Mouse (Mus musculus) left cerebral cortex, postnatal 10 days (tissue): ENCODE measurements at regions not wholly inside any gene's neighbourhood (a gene's known extent, or its start where the extent isn't known, plus 50 kb on each side); places are given as distances from the start of the nearest gene placed in this dataset.

Experiments used
- DNase-seq, 2 experiments: peaks; one replicate each; pipeline ENCODE4 v3.0.0; 2021 to 2022; ENCODE audit warnings: low spot score in 2 of 2, mixed read lengths in 1 of 2; ENCODE audit errors: extremely low spot score in 1 of 2
- intact Hi-C: fragments of 180-260 bp; cut with DNase I; formaldehyde crosslinking; loops from one replicate; pipeline ENCODE4 v1.15.1; 2025

DNA sequence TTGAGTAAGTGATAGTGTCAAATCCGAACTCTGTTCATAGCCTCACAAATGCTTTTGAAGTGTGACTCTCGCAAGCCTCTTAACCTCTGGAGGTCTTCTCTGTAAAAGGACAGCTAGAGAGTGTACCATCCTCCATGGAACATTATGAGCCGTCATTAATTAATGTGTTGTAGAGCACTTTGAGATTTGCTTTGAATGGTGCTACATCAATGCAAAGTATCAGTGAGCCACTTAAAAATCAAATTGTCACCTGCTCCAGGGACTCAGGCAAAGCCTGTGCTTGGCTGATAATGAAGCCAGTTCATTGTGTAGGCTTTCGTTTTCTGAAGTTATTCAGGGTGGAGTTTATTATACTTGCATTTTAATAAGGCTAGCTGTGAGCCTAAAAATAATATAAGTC lies 801.8 kb upstream of the B3galt2 start:
- DNase-seq: no peak
- intact Hi-C loops: no loop called here

DNA sequence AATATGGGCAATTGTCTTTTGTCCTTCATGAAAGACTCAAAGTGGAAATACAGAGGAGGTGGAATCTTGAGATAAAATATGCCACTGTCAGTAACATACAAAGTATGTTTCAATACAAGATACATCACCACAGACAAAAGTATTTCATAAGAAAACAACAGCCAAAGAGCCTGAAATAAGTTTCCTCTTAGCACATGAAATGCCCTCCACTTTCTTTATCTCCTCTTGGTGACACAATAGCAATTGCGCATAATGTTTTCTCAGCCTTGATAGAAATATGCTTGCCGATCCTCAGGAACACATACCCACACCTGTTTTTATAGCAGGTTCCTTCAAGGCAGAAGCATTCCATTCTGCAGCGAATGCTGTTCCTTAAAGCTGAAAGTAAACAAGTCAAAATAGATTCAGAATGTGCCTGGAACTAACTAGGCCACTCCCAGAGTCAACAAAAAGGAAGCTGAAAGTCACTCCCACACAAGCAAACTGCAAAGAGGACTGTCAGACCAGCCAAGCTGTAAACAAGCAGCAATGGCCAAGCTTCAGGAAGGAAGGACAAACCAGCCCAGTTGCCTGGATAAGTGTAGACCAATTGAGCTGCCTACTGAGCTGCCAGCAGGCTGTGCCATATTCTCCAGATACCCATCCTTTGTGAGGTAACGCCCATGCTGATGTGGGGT lies 773.3 kb upstream of the B3galt2 start:
- intact Hi-C loops: no loop called here
- DNase-seq: no peak

DNA sequence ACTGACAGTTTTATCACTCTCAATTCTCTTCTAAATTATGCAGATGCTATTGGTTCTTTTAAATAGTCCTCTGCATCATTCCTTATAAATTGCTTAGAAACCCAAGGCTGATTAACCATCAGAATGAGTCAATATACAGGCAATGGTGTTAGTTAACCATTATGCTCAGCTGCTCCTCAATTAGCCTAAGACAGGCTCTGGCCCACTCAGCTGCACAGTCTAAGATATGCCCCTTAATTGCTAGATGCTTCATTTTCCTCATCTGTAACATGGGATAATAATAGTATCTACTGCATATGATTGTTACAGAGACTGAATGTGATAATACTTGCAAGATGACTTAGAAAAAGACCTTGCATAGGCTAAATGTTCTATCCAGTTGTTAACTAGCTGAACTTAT lies 748.6 kb upstream of the B3galt2 start:
- DNase-seq: no peak
- intact Hi-C loops: no loop called here

DNA sequence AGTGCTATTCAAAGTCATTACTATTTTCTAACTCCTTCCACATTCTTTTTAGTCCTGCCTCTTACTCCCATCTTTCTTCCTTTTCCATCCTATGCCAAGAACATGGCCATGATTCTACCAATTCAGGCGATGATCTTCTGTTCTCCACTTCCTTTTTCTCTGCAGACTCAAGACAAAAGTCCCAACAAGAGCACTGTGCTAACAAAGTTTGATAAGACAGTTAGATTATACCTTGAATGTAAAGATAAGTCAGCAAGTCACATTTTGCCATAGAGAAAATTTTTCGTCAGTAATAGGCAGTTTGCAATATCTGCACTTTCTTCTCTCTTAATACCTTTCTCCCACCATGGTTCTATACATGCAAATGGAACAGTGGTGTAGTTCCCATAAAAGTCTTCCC lies 747.3 kb upstream of the B3galt2 start:
- no peak for DNase-seq
- intact Hi-C loops: no loop called here

DNA sequence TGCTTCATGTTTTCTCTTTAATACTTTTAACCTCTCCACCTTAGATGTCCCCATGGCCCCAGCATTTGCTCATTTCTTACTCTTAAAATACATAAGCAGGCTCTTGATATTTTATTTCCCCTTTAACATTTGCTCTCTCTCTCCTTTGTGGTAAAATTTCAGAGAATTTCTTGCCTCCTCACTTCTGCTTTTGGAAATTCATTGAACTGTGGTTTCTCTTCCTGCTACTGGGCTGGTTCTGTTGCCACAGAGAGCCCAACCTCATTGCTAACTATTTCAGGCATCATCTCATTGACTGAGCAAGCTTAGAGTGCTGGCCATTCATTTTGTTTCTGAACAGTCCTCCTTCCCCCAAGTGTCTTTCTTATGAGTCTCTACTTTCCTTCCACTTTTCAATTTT lies 746.3 kb upstream of the B3galt2 start:
- DNase-seq: no peak
- intact Hi-C loops: no loop called here

DNA sequence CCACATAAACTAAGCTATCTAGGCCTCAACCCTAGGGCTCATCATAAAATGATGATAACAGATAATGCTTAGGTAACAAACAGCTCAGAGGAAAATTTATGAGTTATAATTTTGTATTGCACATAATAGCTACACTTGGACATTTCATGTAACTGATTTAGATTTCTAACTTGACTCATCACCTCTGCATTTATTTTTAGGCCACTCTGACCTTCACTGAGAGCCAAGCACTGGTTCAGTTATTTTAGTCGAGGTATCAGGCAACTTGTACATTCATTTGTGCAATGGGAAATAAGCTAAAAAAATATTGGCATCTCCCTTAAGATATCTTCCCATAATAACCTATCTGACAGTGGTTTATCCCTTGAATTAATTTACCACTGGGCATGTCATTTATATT lies 745.4 kb upstream of the B3galt2 start:
- intact Hi-C loops: no loop called here
- no peak for DNase-seq

DNA sequence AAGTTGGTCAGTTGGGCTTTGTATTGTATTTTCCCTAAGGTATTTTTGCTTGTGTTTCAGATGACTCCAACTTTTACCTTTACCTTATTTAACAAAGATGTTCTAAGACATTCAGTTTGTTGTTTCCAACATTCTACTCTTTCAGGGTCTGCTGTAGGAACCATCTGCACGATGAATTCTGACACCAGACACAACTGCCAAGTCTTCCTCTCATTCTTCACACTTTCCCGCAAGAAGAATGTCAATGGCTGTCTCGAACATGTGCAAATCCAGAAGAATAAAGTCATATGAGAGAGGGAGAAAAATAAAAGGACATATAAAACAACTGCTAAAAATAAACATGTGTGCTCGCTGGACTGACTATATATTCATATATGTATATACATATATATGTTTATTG lies 730.6 kb upstream of the B3galt2 start:
- intact Hi-C loops: no loop called here
- DNase-seq: no peak

DNA sequence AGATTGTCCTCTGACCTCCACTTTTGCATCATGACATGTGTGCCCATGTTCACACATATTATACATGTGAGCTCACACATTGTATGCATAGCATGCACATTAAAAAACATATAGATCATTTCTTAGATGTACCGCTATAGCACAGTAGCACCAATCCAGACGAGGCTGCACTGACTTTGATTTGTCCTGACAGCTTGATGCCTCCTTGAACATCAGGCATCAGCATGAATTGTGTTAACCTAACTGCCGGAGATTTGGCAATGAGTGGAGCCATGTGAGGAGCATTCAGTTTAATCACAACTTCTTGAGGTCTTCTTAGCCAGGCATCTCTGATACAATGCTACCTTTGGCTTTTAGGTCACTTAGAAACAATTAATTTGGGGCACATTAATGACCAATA lies 683.8 kb upstream of the B3galt2 start:
- intact Hi-C loops: no loop called here
- no peak for DNase-seq

DNA sequence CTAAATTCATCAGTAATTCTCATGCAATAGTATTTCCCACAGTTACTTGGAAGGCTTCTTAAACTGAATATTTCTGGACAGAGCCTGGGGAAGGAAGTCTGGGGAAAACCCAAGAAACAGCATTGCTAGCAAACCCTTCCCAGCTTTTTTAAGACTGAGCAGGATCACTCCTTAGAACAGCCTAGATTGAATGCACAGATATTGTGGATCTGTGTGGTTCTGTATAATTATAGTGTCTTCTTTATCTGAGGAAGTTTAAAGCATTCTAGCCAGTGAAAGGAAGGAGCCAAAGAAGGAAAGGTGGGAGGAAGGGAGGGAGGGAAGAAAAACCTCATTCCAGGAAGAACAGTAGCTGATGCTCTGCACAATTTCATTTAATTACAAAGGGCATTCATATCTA lies 669.0 kb upstream of the B3galt2 start:
- intact Hi-C loops: no loop called here
- DNase-seq: no peak

DNA sequence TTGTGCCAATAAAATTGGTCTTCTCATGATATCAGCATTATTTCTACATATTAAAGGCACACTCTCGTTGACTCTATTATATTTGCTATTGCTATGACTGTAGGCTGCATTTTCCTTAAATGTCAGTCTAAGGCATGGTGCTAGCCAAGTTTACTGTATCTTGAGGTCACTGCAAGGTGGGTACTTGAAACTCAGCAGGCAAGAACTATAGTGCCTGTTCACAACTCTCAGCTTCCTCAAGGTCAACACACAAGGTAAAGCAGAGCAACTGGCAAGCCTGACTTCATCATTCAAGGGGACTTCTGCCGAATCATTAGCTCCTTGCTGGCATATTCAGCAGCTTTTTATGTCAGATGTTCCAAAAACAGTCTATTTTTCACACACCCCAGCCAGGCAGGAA lies 667.1 kb upstream of the B3galt2 start:
- intact Hi-C loops: no loop called here

DNA sequence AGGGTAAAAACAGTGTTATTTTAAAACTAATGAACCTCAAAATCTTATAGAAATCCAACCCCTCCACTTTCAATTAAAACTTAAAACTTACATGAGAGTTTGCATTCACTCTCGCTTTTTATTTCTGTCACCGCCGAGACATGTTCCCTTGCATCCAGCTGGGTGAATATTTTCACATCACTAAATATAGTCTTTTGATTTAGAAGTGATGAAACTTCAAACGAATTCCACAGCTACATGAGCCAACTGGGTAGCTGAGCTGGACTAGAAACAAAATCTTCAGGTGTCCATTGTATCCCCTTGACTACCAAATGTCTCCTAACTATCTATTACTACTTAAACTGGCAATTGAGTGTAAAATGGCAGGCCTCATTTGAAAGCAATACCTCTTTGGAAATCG lies 657.5 kb upstream of the B3galt2 start:
- DNase-seq: no peak
- intact Hi-C loops: loop anchor here (10.0 kb wide), 1 partner anchor 662 kb away; the partner anchor contains the start of gene B3galt2

More for the DNA sequence above, 667.1 kb upstream of the B3galt2 start:
- DNase-seq: no peak

DNA sequence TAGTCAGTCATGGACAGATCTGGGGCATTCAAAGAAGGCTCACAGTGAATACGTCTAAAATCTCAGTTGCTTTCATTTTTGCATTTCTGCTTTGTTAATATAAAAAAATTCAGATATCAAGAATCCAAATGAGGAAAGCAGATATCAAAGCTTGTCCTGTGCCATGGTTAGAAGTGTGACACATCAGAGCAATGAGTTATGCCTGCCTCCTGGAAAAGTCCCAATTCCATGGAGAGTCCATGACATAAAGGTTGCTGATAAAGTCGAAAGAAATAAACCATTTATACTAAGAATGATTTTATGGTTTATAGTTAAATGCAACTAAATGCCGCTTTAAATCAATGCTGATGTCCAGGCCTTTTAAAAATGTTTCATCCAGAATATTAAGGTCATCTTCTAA lies 656.8 kb upstream of the B3galt2 start:
- intact Hi-C loops: loop anchor here (10.0 kb wide), 1 partner anchor 661 kb away; the partner anchor contains the start of gene B3galt2
- DNase-seq: no peak

DNA sequence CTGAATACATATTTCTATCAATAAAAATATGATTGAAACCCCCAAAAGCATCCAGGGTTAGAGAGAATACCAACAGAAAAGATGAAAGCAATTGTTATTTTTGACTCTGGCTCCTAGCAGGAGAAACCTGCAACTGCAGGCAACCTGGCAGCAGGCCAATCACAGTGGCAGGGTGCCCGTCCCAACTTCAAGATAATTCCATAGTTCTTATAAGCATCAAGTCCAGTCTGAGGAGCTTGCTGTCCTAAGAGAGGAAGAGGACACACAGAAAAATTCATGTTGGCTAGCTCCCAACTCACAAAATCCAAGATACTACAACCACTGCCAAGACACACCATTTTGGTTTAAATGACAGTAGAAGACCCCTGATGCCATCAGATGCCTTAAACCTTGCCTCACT lies 654.9 kb upstream of the B3galt2 start:
- intact Hi-C loops: loop anchor here (10.0 kb wide), 1 partner anchor 659 kb away; the partner anchor contains the start of gene B3galt2
- peak in 1 of 2 experiments; percentile 45 for DNase-seq

DNA sequence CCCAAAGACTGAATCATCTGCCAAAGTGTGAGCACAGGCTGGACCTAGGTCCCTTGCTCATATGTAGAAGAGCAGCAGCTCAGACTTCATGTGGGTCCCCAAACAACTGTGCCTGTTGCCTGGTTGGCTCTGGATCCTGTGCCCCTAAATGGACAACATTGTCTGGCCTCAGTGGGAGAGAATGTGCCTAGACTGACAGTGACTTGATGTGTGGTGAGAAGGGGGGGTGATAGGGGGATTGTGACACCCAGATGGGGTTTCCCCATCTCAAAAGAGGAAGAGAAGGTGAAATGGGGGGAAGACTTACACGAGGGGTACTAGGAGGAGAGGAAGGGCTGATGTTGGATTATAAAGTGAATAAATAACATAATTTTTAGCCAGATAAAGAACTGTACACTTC lies 640.2 kb upstream of the B3galt2 start:
- intact Hi-C loops: no loop called here
- no peak for DNase-seq

DNA sequence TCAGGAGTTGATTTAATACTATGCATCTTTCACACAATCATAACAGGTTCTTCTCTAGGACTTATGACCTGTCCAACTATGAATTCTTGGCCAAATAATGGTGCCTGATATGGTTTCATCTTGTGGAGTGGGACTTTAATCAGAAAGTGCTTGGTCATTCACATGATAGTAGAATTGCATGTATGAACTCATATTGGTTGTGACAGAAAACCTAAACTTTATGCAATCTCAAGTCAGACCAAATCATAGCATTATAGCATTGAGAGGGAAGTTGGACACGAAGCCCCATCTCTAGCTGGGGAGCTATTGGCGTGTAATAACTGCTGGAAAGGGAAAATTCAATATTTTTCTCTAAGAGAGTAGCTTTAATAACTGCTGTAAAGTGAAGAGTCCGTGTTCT lies 639.4 kb upstream of the B3galt2 start:
- intact Hi-C loops: no loop called here

DNA sequence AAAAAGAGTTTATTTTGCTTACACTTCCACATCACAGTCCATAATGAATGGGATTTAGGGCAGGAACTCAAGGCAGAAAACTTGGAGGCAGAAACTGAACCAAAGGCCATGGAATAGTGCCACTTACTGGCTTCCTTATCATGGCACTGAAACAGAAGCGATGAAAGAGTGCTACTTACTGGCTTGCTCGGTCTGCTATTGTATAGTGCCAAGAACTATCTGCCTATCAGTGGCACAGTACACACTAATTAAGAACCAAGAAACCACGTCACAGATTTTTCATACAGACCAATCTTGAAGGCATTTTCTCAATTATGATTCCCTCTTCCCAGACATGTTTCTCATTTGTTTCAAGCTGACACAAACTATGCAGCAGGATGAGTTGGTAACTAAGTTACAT lies 634.4 kb upstream of the B3galt2 start:
- intact Hi-C loops: no loop called here
- DNase-seq: no peak

More for the DNA sequence above, 639.4 kb upstream of the B3galt2 start:
- no peak for DNase-seq

DNA sequence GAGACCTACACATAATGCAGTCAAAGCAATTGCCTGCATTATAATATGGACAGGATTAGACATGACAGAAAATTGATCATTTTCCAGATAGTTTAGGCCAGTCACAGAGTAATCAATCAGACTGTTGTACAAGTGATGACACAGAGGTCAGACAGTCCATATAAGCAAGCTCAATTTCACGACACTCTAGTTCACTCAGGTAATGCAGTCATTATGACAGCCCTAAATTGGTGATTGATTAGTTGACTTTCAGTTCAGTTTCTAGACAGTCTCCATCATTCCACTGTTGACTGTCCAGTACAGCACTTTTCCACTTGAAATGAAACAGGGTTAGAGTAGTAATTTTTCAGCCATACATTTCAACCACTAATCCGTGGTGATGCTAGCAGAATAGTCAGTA lies 620.5 kb upstream of the B3galt2 start:
- intact Hi-C loops: no loop called here
- no peak for DNase-seq

DNA sequence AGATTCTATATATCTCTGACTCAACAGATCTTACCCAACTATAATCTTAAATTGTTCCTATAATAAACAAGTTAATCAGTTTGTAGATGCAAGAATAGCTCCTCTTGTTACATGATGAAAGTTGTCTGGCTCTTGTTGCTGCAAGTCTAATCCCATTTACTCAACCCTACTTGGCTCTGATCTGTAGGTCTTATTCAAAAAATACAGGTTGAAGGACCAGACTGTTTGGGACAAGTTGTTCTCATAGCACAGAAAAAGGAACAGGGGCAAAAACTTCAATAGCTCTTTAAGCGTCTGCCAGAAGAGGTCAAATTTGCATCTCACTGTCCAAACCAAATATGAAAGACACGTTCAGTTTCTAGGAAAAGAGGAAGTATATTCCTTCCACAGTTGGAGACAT lies 587.3 kb upstream of the B3galt2 start:
- no peak for DNase-seq
- intact Hi-C loops: no loop called here

DNA sequence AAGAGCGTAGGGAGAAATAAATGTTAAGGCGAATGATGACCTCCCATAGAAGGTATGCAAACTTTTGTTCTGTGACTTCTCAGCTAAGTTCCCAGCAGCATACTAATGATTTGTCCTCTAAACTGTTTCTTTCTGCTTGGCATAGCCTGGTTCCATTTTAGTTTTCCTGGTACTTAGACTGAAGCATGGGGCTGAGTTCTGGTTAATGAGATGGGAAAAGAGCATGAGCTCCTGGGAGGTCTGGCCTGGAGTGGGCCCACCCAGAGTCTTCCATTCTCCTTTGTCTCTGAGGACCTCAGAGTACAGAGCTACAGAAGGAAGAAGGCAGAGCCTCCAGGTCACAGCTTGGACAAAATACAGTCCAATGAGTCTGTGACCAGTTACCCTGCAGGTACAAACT lies 586.9 kb upstream of the B3galt2 start:
- intact Hi-C loops: no loop called here
- DNase-seq: peak; percentile 11 to 37

DNA sequence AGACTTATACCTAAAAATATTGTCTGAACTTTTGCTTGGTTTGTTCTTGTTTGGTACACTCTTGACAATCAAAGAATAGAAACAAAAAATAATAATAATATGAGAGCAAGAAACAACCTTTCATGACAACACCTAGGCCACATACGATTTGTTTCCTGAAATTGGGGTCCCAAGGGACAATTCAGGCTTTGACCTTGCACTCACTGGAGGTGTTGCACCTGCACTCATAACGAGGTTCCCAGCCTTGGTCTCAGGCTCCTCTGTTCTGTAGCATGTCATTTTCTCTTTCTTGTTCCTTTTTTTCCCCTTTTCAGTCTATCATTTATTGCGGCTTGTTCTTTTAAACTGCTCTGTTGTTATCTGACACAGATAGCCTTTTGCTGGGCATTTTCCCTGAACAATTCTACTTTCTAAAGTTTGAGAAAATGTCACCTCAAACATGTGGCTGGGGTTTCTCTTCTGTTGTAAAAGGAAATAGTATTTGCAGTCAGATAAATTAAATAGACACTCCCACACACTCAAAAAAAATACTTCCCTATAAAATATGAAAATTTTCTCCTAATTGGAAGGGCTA lies 585.9 kb upstream of the B3galt2 start:
- intact Hi-C loops: no loop called here
- no peak for DNase-seq
